Mouse (Mus musculus) lung, postnatal 0 days (tissue): ENCODE results near the gene Gm49342.

Experiments
- CTCF ChIP-seq: IDR thresholded peaks from 2 replicates; pipeline ENCODE4 v1.5.1; 2016; ENCODE audit warnings: antibody characterized with exemption, mild to moderate bottlenecking
- EP300 ChIP-seq: IDR thresholded peaks from 2 replicates; pipeline ENCODE4 v1.6.1; 2016; ENCODE audit warnings: antibody characterized with exemption, mild to moderate bottlenecking, control low read depth

GRCm38 (mm10) chr14:50981207-50981606, 36.9 kb downstream of the Gm49342 start:
- TF ChIP-seq EP300 = no peak
- no peak for TF ChIP-seq CTCF
